Mouse (Mus musculus): Measurements from ENCODE around the gene Trpm3. TPM values are rescaled to one million over a fixed set of nuclear protein-coding genes. Genes with fewer than 3 reads are reported as not detected.

Gene Trpm3
- polyA plus RNA-seq, 2 experiments, result 0.03 TPM; not detected in 1

DNA sequence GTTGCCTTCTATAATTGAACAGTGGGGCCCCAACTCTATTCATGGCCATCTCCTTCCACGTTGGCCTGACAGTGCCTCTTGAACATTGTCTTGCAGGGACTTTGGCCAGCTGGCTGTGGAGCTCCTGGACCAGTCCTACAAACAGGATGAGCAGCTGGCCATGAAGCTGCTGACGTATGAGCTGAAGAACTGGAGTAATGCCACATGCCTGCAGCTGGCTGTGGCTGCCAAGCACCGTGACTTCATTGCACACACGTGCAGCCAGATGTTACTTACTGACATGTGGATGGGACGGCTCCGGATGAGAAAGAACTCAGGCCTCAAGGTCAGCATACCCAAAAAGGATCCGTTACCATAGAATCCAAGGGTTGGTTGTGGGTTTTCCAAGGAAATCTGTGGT lies 763.0 kb downstream of the Trpm3 start:
- no peak for DNase-seq (ENCODE audit: low read depth in 3 of 3, low spot score in 3 of 3)
- Histone ChIP-seq H3K4me1 (replicated peaks; ENCODE audit: control insufficient read depth in 2 of 2, insufficient read depth in 2 of 2, low read length in 1 of 2) (no peaks in the 10 kb centered on the region), H3K9me3 (ENCODE audit: control insufficient read depth, low read length) (no peaks in the 10 kb centered on the region), H3K36me3 (replicated peaks; ENCODE audit: control insufficient read depth, insufficient read depth, low read depth) (no peaks in the 10 kb centered on the region), H3K9ac (replicated peaks) (no peak overlapping the region), H3K4me3 (ENCODE audit: insufficient read depth in 1 of 2, low read depth in 2 of 2, low read length in 2 of 2) (no peak overlapping the region), H3K27ac (no peak overlapping the region), H3K4me2 (ENCODE audit: low read depth) (no peak overlapping the region), H3K27me3 (ENCODE audit: control insufficient read depth, insufficient read depth, low read length) (no peaks in the 10 kb centered on the region)
- ATAC-seq (ENCODE audit: insufficient read depth), result no peak
- TF ChIP-seq EP300 (IDR thresholded peaks at IDR 0.05; ENCODE audit: low read depth), result no peak
- no peak for TF ChIP-seq CTCF (IDR thresholded peaks at IDR 0.05; ENCODE audit: low read depth)
- 69% methylated on average over 7 of the region's 7 CpGs for WGBS (ENCODE audit: insufficient replicate concordance)

DNA sequence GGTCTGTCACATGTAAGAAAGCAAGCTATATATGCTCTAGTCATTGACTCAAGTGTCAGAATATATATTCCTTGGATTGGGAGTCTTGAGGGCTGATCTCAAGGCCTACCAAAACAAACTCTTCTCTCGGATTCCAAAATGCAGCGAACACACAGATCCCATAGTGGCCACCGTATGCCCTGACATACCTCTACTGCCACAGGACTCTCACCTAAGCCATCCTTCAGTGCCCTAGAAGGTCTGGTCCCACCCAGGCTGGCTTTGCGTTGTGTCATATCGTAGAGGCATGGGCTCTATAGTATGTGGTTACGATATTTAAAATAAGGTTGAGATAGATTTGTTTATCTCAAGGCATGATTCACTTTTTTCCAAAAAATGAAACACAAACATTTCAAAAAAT lies 763.5 kb downstream of the Trpm3 start:
- Histone ChIP-seq H3K4me3 (ENCODE audit: insufficient read depth in 1 of 2, low read depth in 2 of 2, low read length in 2 of 2) (no peak overlapping the region), H3K27me3 (ENCODE audit: control insufficient read depth, insufficient read depth, low read length) (no peaks in the 10 kb centered on the region), H3K9me3 (ENCODE audit: control insufficient read depth, low read length) (no peaks in the 10 kb centered on the region), H3K27ac (no peak overlapping the region), H3K36me3 (replicated peaks; ENCODE audit: control insufficient read depth, insufficient read depth, low read depth) (no peaks in the 10 kb centered on the region), H3K4me1 (replicated peaks; ENCODE audit: control insufficient read depth in 2 of 2, insufficient read depth in 2 of 2, low read length in 1 of 2) (no peaks in the 10 kb centered on the region), H3K9ac (replicated peaks) (no peak overlapping the region), H3K4me2 (ENCODE audit: low read depth) (no peak overlapping the region)
- DNase-seq (ENCODE audit: low read depth in 3 of 3, low spot score in 3 of 3), result no peak
- no peak for TF ChIP-seq EP300 (IDR thresholded peaks at IDR 0.05; ENCODE audit: low read depth)
- TF ChIP-seq CTCF (IDR thresholded peaks at IDR 0.05; ENCODE audit: low read depth), result no peak
- ATAC-seq (ENCODE audit: insufficient read depth), result no peak
- WGBS (ENCODE audit: insufficient replicate concordance), result 68% methylated on average over 6 of the region's 6 CpGs

DNA sequence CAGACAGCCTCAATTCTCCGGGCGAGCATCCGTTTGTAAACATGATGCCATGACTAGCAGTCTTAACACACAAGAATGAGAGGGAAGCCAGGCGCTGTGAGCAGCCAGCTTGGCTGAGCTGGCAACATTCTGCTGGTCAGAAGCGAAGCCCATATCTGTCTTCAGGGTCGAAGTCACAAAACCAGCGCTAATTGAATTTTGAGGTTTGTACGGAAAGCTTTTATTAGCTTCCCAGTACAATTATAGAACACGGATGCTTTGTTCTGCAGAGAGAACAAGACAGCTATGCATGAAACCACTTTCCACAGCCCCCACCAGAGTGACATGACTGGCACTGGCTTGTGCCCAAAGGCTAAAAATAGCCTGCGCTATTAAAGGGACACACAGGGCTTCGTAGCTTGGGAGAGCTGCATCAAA lies 766.2 kb downstream of the Trpm3 start:
- Histone ChIP-seq H3K4me2 (ENCODE audit: low read depth) (no peak overlapping the region), H3K9ac (replicated peaks) (no peak overlapping the region), H3K36me3 (replicated peaks; ENCODE audit: control insufficient read depth, insufficient read depth, low read depth) (no peaks in the 10 kb centered on the region), H3K9me3 (ENCODE audit: control insufficient read depth, low read length) (no peaks in the 10 kb centered on the region), H3K27ac (no peak overlapping the region), H3K4me3 (ENCODE audit: insufficient read depth in 1 of 2, low read depth in 2 of 2, low read length in 2 of 2) (no peak overlapping the region), H3K4me1 (replicated peaks; ENCODE audit: control insufficient read depth in 2 of 2, insufficient read depth in 2 of 2, low read length in 1 of 2) (no peaks in the 10 kb centered on the region), H3K27me3 (ENCODE audit: control insufficient read depth, insufficient read depth, low read length) (no peaks in the 10 kb centered on the region)
- WGBS (ENCODE audit: insufficient replicate concordance), result 57% methylated on average over 11 of the region's 11 CpGs
- DNase-seq (ENCODE audit: low read depth in 3 of 3, low spot score in 3 of 3) (no peak), ATAC-seq (ENCODE audit: insufficient read depth) (no peak)
- TF ChIP-seq CTCF (IDR thresholded peaks at IDR 0.05; ENCODE audit: low read depth) (no peak), EP300 (IDR thresholded peaks at IDR 0.05; ENCODE audit: low read depth) (no peak)

DNA sequence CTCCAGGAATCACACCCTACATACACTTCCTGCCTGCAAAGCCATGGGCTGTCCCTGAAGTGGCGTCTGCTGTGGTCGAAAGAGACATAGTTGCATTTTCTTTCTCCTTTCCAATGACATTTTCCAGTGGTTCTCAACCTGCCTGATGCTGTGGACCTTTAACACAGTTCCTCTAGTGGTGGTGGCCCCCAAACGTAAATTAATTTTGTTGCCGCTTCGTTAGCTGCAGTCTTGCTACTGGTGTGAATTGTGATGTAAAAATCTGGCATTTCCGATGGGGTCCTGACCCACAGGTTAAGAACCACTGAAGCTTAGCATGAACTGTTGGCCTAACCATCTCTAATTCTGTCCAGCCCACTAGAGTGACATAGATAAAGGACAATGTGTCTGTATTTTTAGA lies 771.8 kb downstream of the Trpm3 start:
- TF ChIP-seq CTCF (IDR thresholded peaks at IDR 0.05; ENCODE audit: low read depth) (no peak), EP300 (IDR thresholded peaks at IDR 0.05; ENCODE audit: low read depth) (no peak)
- ATAC-seq (ENCODE audit: insufficient read depth) (no peak), DNase-seq (ENCODE audit: low read depth in 3 of 3, low spot score in 3 of 3) (no peak)

DNA sequence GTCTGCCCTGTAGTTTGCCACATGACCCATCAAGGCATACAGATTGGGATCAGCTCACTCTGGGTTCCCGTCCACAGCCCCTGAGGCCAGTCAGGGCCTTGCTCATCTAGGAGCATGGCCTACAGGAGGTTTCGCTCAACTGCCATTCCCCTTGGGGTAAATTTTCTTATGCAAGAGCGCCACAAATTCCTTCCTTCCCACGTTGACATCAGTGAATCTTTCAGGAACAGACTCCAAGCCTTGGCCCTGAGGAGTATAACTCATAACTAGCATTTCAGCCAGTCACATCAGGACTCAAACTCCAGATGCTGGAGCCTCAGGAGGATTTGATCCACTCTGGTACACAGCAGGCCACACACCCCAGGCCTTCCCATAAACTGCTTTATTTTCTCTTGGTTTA lies 774.1 kb downstream of the Trpm3 start:
- WGBS (ENCODE audit: insufficient replicate concordance), result 57% methylated on average over 4 of the region's 4 CpGs
- no peak for DNase-seq (ENCODE audit: low read depth in 3 of 3, low spot score in 3 of 3)
- H3K4me2 ChIP-seq (ENCODE audit: low read depth), result no peak overlapping the region
- peaks cover 0 to 1% of the 10 kb centered on the region in 2 experiments; a peak in 1 of 4 replicates for H3K4me1 ChIP-seq (replicated peaks; ENCODE audit: control insufficient read depth in 2 of 2, insufficient read depth in 2 of 2, low read length in 1 of 2)
- TF ChIP-seq EP300 (IDR thresholded peaks at IDR 0.05; ENCODE audit: low read depth) (no peak), CTCF (IDR thresholded peaks at IDR 0.05; ENCODE audit: low read depth) (no peak)
- H3K9me3 ChIP-seq (ENCODE audit: control insufficient read depth, low read length), result no peaks in the 10 kb centered on the region
- ATAC-seq (ENCODE audit: insufficient read depth), result no peak
- no peak overlapping the region for H3K27ac ChIP-seq
- no peak overlapping the region for H3K4me3 ChIP-seq (ENCODE audit: insufficient read depth in 1 of 2, low read depth in 2 of 2, low read length in 2 of 2)
- H3K27me3 ChIP-seq (ENCODE audit: control insufficient read depth, insufficient read depth, low read length), result no peaks in the 10 kb centered on the region
- H3K9ac ChIP-seq (replicated peaks), result no peak overlapping the region
- H3K36me3 ChIP-seq (replicated peaks; ENCODE audit: control insufficient read depth, insufficient read depth, low read depth), result no peaks in the 10 kb centered on the region

More for the DNA sequence above, 771.8 kb downstream of the Trpm3 start:
- Histone ChIP-seq H3K9ac (replicated peaks) (no peak overlapping the region), H3K4me3 (ENCODE audit: insufficient read depth in 1 of 2, low read depth in 2 of 2, low read length in 2 of 2) (no peak overlapping the region), H3K36me3 (replicated peaks; ENCODE audit: control insufficient read depth, insufficient read depth, low read depth) (no peaks in the 10 kb centered on the region), H3K27ac (no peak overlapping the region), H3K27me3 (ENCODE audit: control insufficient read depth, insufficient read depth, low read length) (no peaks in the 10 kb centered on the region), H3K9me3 (ENCODE audit: control insufficient read depth, low read length) (no peaks in the 10 kb centered on the region), H3K4me1 (replicated peaks; ENCODE audit: control insufficient read depth in 2 of 2, insufficient read depth in 2 of 2, low read length in 1 of 2) (no peaks in the 10 kb centered on the region), H3K4me2 (ENCODE audit: low read depth) (no peak overlapping the region)
- WGBS (ENCODE audit: insufficient replicate concordance), result 73% methylated on average over 6 of the region's 6 CpGs
